Mouse (Mus musculus): ENCODE measurements around the gene Hmg20a. TPM values are rescaled to one million over a fixed set of nuclear protein-coding genes. Genes with fewer than 3 reads are reported as not detected.

Hmg20a gene
- total and polyA plus RNA-seq, 2 experiments from 2014 or later = 62.0 to 76.3 TPM

- H3K9me3 ChIP-seq (ENCODE audit: low read length) = no peaks in the 10 kb centered on the region
- peaks cover 5% of the 10 kb centered on the region; the same call in 1 of the 2 replicates for H3K4me1 ChIP-seq (ENCODE audit: insufficient read depth, low read length)
- peak; percentile 17 for DNase-seq (ENCODE audit: low spot score)
- no peak; the same call in 1 of the 2 replicates for ATAC-seq (ENCODE audit: low FRiP score)
- H3K9ac ChIP-seq (replicated peaks; ENCODE audit: low read length, poor library complexity, severe bottlenecking) = no peak overlapping the region
- H3K27ac ChIP-seq (ENCODE audit: low read depth, low read length) = no peak overlapping the region
- H3K36me3 ChIP-seq (ENCODE audit: insufficient read depth, low read length) = 0 out of 2 replicates have a peak, but pooled peaks cover 4% of the 10 kb centered on the region
- H3K4me2 ChIP-seq (ENCODE audit: low read depth, low read length, poor library complexity, severe bottlenecking) = peak overlapping the region; percentile 24
- 21% methylated on average over 23 of the region's 23 CpGs for WGBS
- no peaks in the 10 kb centered on the region for H3K27me3 ChIP-seq (ENCODE audit: insufficient read depth, low read length)
- TF ChIP-seq CTCF (IDR thresholded peaks at IDR 0.05) = no peak
- H3K4me3 ChIP-seq (ENCODE audit: low read depth, low read length) = 0 out of 2 replicates have a peak overlapping the region, but pooled peaks have one; percentile 3
Measured at GRCm38 (mm10) chr9:56464863-56465654, 46.6 kb downstream of the Hmg20a start.

GRCm38 (mm10) chr9:56466251-56466650, 47.8 kb downstream of the Hmg20a start:
- Histone ChIP-seq H3K36me3 (ENCODE audit: insufficient read depth, low read length) (0 out of 2 replicates have a peak, but pooled peaks cover 4% of the 10 kb centered on the region), H3K27ac (ENCODE audit: low read depth, low read length) (no peak overlapping the region), H3K9ac (replicated peaks; ENCODE audit: low read length, poor library complexity, severe bottlenecking) (no peak overlapping the region), H3K9me3 (ENCODE audit: low read length) (no peaks in the 10 kb centered on the region), H3K4me1 (ENCODE audit: insufficient read depth, low read length) (peaks cover 5% of the 10 kb centered on the region; the same call in 1 of the 2 replicates), H3K27me3 (ENCODE audit: insufficient read depth, low read length) (no peaks in the 10 kb centered on the region), H3K4me3 (ENCODE audit: low read depth, low read length) (no peak overlapping the region), H3K4me2 (ENCODE audit: low read depth, low read length, poor library complexity, severe bottlenecking) (no peak overlapping the region)
- TF ChIP-seq CTCF (IDR thresholded peaks at IDR 0.05) = no peak
- no peak for ATAC-seq (ENCODE audit: low FRiP score)
- DNase-seq (ENCODE audit: low spot score) = no peak
- WGBS = 96% methylated on average over 4 of the region's 4 CpGs

GRCm38 (mm10) chr9:56469656-56470055, 51.2 kb downstream of the Hmg20a start:
- Histone ChIP-seq H3K27ac (ENCODE audit: low read depth, low read length) (no peak overlapping the region), H3K9ac (replicated peaks; ENCODE audit: low read length, poor library complexity, severe bottlenecking) (no peak overlapping the region), H3K4me2 (ENCODE audit: low read depth, low read length, poor library complexity, severe bottlenecking) (no peak overlapping the region), H3K36me3 (ENCODE audit: insufficient read depth, low read length) (peaks cover 9% of the 10 kb centered on the region; the same call in 1 of the 2 replicates), H3K9me3 (ENCODE audit: low read length) (no peaks in the 10 kb centered on the region), H3K4me3 (ENCODE audit: low read depth, low read length) (no peak overlapping the region), H3K4me1 (ENCODE audit: insufficient read depth, low read length) (0 out of 2 replicates have a peak, but pooled peaks cover 3% of the 10 kb centered on the region), H3K27me3 (ENCODE audit: insufficient read depth, low read length) (no peaks in the 10 kb centered on the region)
- ATAC-seq (ENCODE audit: low FRiP score) (no peak), DNase-seq (ENCODE audit: low spot score) (no peak)
- 61% methylated on average over 2 of the region's 2 CpGs for WGBS
- TF ChIP-seq CTCF (IDR thresholded peaks at IDR 0.05) = no peak

GRCm38 (mm10) chr9:56470291-56470690, 51.9 kb downstream of the Hmg20a start:
- DNase-seq (ENCODE audit: low spot score) = no peak
- no peak for ATAC-seq (ENCODE audit: low FRiP score)
- H3K27me3 ChIP-seq (ENCODE audit: insufficient read depth, low read length) = no peaks in the 10 kb centered on the region
- H3K9me3 ChIP-seq (ENCODE audit: low read length) = no peaks in the 10 kb centered on the region
- no peak overlapping the region for H3K9ac ChIP-seq (replicated peaks; ENCODE audit: low read length, poor library complexity, severe bottlenecking)
- TF ChIP-seq CTCF (IDR thresholded peaks at IDR 0.05) = no peak
- 38% methylated on average over 7 of the region's 7 CpGs for WGBS
- H3K36me3 ChIP-seq (ENCODE audit: insufficient read depth, low read length) = peaks cover 9% of the 10 kb centered on the region; the same call in 1 of the 2 replicates
- H3K27ac ChIP-seq (ENCODE audit: low read depth, low read length) = no peak overlapping the region
- H3K4me3 ChIP-seq (ENCODE audit: low read depth, low read length) = no peak overlapping the region
- no peak overlapping the region for H3K4me2 ChIP-seq (ENCODE audit: low read depth, low read length, poor library complexity, severe bottlenecking)
- 0 out of 2 replicates have a peak, but pooled peaks cover under 1% of the 10 kb centered on the region for H3K4me1 ChIP-seq (ENCODE audit: insufficient read depth, low read length)

GRCm38 (mm10) chr9:56478975-56479647, 60.7 kb downstream of the Hmg20a start:
- 82% methylated on average over 5 of the region's 5 CpGs for WGBS
- no peak for TF ChIP-seq CTCF (IDR thresholded peaks at IDR 0.05)
- peaks cover 15% of the 10 kb centered on the region for H3K36me3 ChIP-seq (ENCODE audit: insufficient read depth, low read length)
- H3K4me2 ChIP-seq (ENCODE audit: low read depth, low read length, poor library complexity, severe bottlenecking) = no peak overlapping the region
- H3K4me3 ChIP-seq (ENCODE audit: low read depth, low read length) = no peak overlapping the region
- no peaks in the 10 kb centered on the region for H3K4me1 ChIP-seq (ENCODE audit: insufficient read depth, low read length)
- no peak overlapping the region for H3K27ac ChIP-seq (ENCODE audit: low read depth, low read length)
- no peaks in the 10 kb centered on the region for H3K27me3 ChIP-seq (ENCODE audit: insufficient read depth, low read length)
- ATAC-seq (ENCODE audit: low FRiP score) = no peak
- H3K9ac ChIP-seq (replicated peaks; ENCODE audit: low read length, poor library complexity, severe bottlenecking) = no peak overlapping the region
- DNase-seq (ENCODE audit: low spot score) = no peak
- no peaks in the 10 kb centered on the region for H3K9me3 ChIP-seq (ENCODE audit: low read length)

- Histone ChIP-seq H3K27me3 (ENCODE audit: insufficient read depth, low read length) (no peaks in the 10 kb centered on the region), H3K4me2 (ENCODE audit: low read depth, low read length, poor library complexity, severe bottlenecking) (no peak overlapping the region), H3K27ac (ENCODE audit: low read depth, low read length) (no peak overlapping the region), H3K9ac (replicated peaks; ENCODE audit: low read length, poor library complexity, severe bottlenecking) (no peak overlapping the region), H3K36me3 (ENCODE audit: insufficient read depth, low read length) (peaks cover 10% of the 10 kb centered on the region), H3K9me3 (ENCODE audit: low read length) (no peaks in the 10 kb centered on the region), H3K4me1 (ENCODE audit: insufficient read depth, low read length) (no peaks in the 10 kb centered on the region), H3K4me3 (ENCODE audit: low read depth, low read length) (no peak overlapping the region)
- no peak for TF ChIP-seq CTCF (IDR thresholded peaks at IDR 0.05)
- DNase-seq (ENCODE audit: low spot score) = no peak
- 88% methylated on average over 4 of the region's 4 CpGs for WGBS
- ATAC-seq (ENCODE audit: low FRiP score) = no peak
Measured at GRCm38 (mm10) chr9:56482623-56483022, 64.2 kb downstream of the Hmg20a start.

Data from midbrain, postnatal 0 days (tissue).